Mouse (Mus musculus) myocyte (in vitro differentiated cells): ENCODE measurements at regions not wholly inside any gene's neighbourhood (a gene's known extent, or its start where the extent isn't known, plus 50 kb on each side); places are given as distances from the start of the nearest gene placed in this dataset.

Experiments
- E2F4 ChIP-seq: IDR thresholded peaks from one replicate; pipeline ENCODE4 v1.6.1; 2011; ENCODE audit warnings: mild to moderate bottlenecking, control low read depth, moderate library complexity; ENCODE audit not compliant: insufficient read depth
- MAX ChIP-seq: IDR thresholded peaks from one replicate; pipeline ENCODE4 v1.6.1; 2011; ENCODE audit warnings: low read depth, mild to moderate bottlenecking, control low read depth
- POLR2A ChIP-seq: IDR thresholded peaks from one replicate; pipeline ENCODE4 v1.6.1; 2011; ENCODE audit warnings: low read depth, mild to moderate bottlenecking, control low read depth, moderate library complexity; ENCODE audit not compliant: insufficient read length
- POLR2AphosphoS2 ChIP-seq: IDR thresholded peaks from one replicate; pipeline ENCODE4 v1.6.1; 2011; ENCODE audit warnings: low read depth, control low read depth; ENCODE audit not compliant: insufficient read length
- USF1 ChIP-seq: IDR thresholded peaks from one replicate; pipeline ENCODE4 v1.6.1; 2011; ENCODE audit warnings: low read depth, mild to moderate bottlenecking, control low read depth, moderate library complexity

DNA sequence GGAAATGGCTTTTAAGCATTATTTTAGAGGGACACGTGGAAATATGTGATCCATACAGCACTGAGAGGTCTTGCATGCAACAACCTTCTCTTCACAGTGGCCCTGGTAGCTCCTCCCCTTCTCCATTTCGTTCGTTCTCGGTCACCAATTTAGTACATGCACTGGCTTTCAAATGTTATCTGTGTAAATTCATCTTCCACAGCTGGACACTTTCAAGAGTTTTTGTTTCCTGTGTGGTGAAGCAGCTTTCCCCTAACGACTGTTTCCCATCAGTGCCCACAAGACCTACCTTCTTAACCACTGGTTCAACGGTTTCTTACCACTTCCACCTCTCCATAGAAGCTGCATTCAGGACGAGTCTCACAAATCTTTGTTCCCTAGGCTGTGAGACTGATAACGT, 368.8 kb downstream of the Ptprc start:
- TF ChIP-seq POLR2A = no peak
- no peak for TF ChIP-seq MAX
- TF ChIP-seq USF1 = no peak
- TF ChIP-seq E2F4 = no peak
- TF ChIP-seq POLR2AphosphoS2 = no peak
